Mouse (Mus musculus): ENCODE measurements around the gene Itgb5.

- TF ChIP-seq CTCF (IDR thresholded peaks at IDR 0.05; ENCODE audit: low read depth) (no peak), EP300 (optimal IDR thresholded peaks at IDR 0.05) (no peak)
These were observed 102.2 kb downstream of the Itgb5 start for GRCm38 (mm10) chr16:33931682-33932081.
